1 mouse cellular context compared by ENCODE assay signal in the genomic region with DNA sequence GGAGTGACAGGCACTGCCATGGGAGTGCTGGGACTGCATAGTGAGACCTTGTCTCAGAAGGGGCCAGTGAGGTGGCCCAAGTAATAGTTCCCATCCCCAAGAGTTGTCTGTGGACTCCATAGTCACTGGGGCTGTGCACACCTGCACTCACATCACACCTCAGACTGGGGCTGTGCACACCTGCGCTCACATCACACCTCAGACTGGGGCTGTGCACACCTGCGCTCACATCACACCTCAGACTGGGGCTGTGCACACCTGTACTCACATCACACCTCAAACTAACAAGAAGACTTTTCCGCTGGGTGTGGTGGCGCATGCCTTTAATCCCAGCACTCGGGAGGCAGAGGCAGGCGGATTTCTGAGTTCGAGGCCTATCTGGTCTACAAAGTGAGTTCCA. TPM values are rescaled to one million over a fixed set of nuclear protein-coding genes. Genes with fewer than 3 reads are reported as not detected.
"Had no signal": no experiment of that assay in that cellular context is flagged by ENCODE, and none has a peak within 500 bp of the region (broad histone marks: within the 10 kb centered on the region; RNA-seq: fewer than 3 reads in every experiment).

No protein-coding gene starts in this region.

RNA-seq across cellular contexts. Expression of a gene that starts 55.8 kb away (rescaled TPM):
- polyA plus RNA-seq: neural tube, embryonic 14.5 days had no signal
